Mouse (Mus musculus) ES-E14 (cell line): ENCODE results near the gene 9530053A07Rik. TPM values are rescaled to one million over a fixed set of nuclear protein-coding genes. Genes with fewer than 3 reads are reported as not detected.

Experiments used
- DNase-seq: peaks from one replicate; pipeline ENCODE4 v3.0.0-alpha.2; 2013; ENCODE audit warnings: low read depth, low spot score
- H3K27ac ChIP-seq: 2 replicates; pipeline ENCODE4 v1.5.1; 2012; ENCODE audit warnings: low read depth, mild to moderate bottlenecking, low read length, moderate library complexity, mixed read lengths; ENCODE audit not compliant: poor library complexity, insufficient read depth, severe bottlenecking
- H3K36me3 ChIP-seq: 2 replicates; pipeline ENCODE4 v1.6.1; 2012; ENCODE audit warnings: mild to moderate bottlenecking, low read length, moderate library complexity, mixed read lengths; ENCODE audit not compliant: control insufficient read depth, poor library complexity, insufficient read depth, severe bottlenecking
- H3K4me1 ChIP-seq, 2 experiments: fragments of 150-350 bp in 1 of 2; sonication (generic) in 1 of 2; 2 replicates each; pipeline ENCODE4 v1.6.1; 2012; ENCODE audit warnings: low read length in 2 of 2, mild to moderate bottlenecking in 1 of 2, mixed read lengths in 1 of 2; ENCODE audit not compliant: control insufficient read depth in 2 of 2, insufficient read depth in 2 of 2, poor library complexity in 1 of 2
- H3K4me3 ChIP-seq, 2 experiments: fragments of 150-350 bp in 1 of 2; sonication (generic) in 1 of 2; 2 replicates each; pipeline ENCODE4 v1.5.1; 2012; ENCODE audit warnings: low read length in 2 of 2, low read depth in 1 of 2, mild to moderate bottlenecking in 1 of 2, mixed read lengths in 1 of 2; ENCODE audit not compliant: insufficient read depth in 1 of 2, poor library complexity in 1 of 2, severe bottlenecking in 1 of 2
- H3K9ac ChIP-seq: 2 replicates; pipeline ENCODE4 v1.6.1; 2012; ENCODE audit warnings: low read depth, mild to moderate bottlenecking, low read length, mixed read lengths; ENCODE audit not compliant: poor library complexity, insufficient read depth, severe bottlenecking
- H3K9me3 ChIP-seq: fragments of 150-350 bp; sonication (generic); 2 replicates; pipeline ENCODE4 v1.6.1; 2012; ENCODE audit warnings: low read depth, mild to moderate bottlenecking, low read length; ENCODE audit not compliant: control insufficient read depth, insufficient read depth
- CHD2 ChIP-seq: IDR thresholded peaks from 2 replicates; pipeline ENCODE4 v1.6.1; 2014; ENCODE audit warnings: mild to moderate bottlenecking, low read depth, low read length, inconsistent platforms
- HCFC1 ChIP-seq: IDR thresholded peaks from 2 replicates; pipeline ENCODE4 v1.6.1; 2012; ENCODE audit warnings: low read length, inconsistent platforms, borderline replicate concordance; ENCODE audit not compliant: insufficient read depth
- MAFK ChIP-seq: IDR thresholded peaks from 2 replicates; pipeline ENCODE4 v1.6.1; 2014; ENCODE audit warnings: mild to moderate bottlenecking, low read depth, low read length, inconsistent platforms; ENCODE audit not compliant: insufficient read depth
- ZC3H11A ChIP-seq: IDR thresholded peaks from 2 replicates; pipeline ENCODE4 v1.6.1; 2012; ENCODE audit warnings: low read depth, mild to moderate bottlenecking, inconsistent platforms, low read length, borderline replicate concordance
- ZNF384 ChIP-seq: IDR thresholded peaks from 2 replicates; pipeline ENCODE4 v1.6.1; 2012; ENCODE audit warnings: low read depth, low read length, inconsistent platforms
- in situ Hi-C, 2 experiments: fragments of 600-800 bp; cut with MboI; formaldehyde crosslinking; loops; one replicate each; pipeline ENCODE4 v1.15.1; 2025; ENCODE audit warnings: low sequenced_read_pairs in 2 of 2, inconsistent platforms in 1 of 2; ENCODE audit not compliant: unreplicated experiment in 2 of 2
- total RNA-seq: library from RNA; depleted of rRNA; stranded (reverse); fragments of 300-350 nt; gene quantifications from 2 replicates; pipeline ENCODE4 v1.2.3, GENCODE M21; 2012

9530053A07Rik gene
- total RNA-seq, 1 experiment: 0.85 TPM

- Histone ChIP-seq H3K27ac (no peak overlapping the region), H3K9me3 (no peaks in the 10 kb centered on the region), H3K4me1 (no peaks in the 10 kb centered on the region; a peak in 1 of 4 replicates), H3K36me3 (no peaks in the 10 kb centered on the region), H3K4me3 (no peak overlapping the region), H3K9ac (no peak overlapping the region)
- TF ChIP-seq CHD2 (no peak), MAFK (no peak), ZNF384 (no peak), HCFC1 (no peak), ZC3H11A (no peak)
- in situ Hi-C loops: loop anchor here in 1 of 2 experiments (10.0 kb wide), 1 partner anchor 59 kb away; the partner anchor contains the start of gene Eid2
- DNase-seq: no peak
Observed at GRCm38 (mm10) chr7:28206044-28206600, 76.9 kb downstream of the 9530053A07Rik start.

- in situ Hi-C loops: loop anchor here in 1 of 2 experiments (10.0 kb wide), 1 partner anchor 56 kb away; the partner anchor contains the start of gene Eid2
- peak overlapping the region; percentile 74 for H3K9ac ChIP-seq
- DNase-seq: no peak
- H3K9me3 ChIP-seq: no peaks in the 10 kb centered on the region
- TF ChIP-seq HCFC1 (no peak), CHD2 (no peak), MAFK (no peak), ZNF384 (no peak), ZC3H11A (no peak)
- peaks cover 0 to 3% of the 10 kb centered on the region in 2 experiments; a peak in 1 of 4 replicates for H3K4me1 ChIP-seq
- H3K27ac ChIP-seq: no peak overlapping the region
- H3K36me3 ChIP-seq: no peaks in the 10 kb centered on the region
- peak overlapping the region; percentile 58 to 61 for H3K4me3 ChIP-seq
Observed at GRCm38 (mm10) chr7:28208396-28208987, 79.2 kb downstream of the 9530053A07Rik start.

GRCm38 (mm10) chr7:28208988-28209508 is 79.8 kb downstream of the 9530053A07Rik start:
- in situ Hi-C loops: loop anchor here in 1 of 2 experiments (10.0 kb wide), 1 partner anchor 56 kb away; the partner anchor contains the start of gene Eid2
- Histone ChIP-seq H3K27ac (peak overlapping the region; percentile 36; the same call in 1 of the 2 replicates), H3K9ac (peak overlapping the region; percentile 74), H3K36me3 (no peaks in the 10 kb centered on the region), H3K9me3 (no peaks in the 10 kb centered on the region), H3K4me3 (peak overlapping the region; percentile 58 to 61), H3K4me1 (peaks cover 0 to 3% of the 10 kb centered on the region in 2 experiments; a peak in 1 of 4 replicates)
- TF ChIP-seq ZNF384: no peak
- no peak for TF ChIP-seq MAFK
- TF ChIP-seq CHD2: no peak
- no peak for TF ChIP-seq HCFC1
- TF ChIP-seq ZC3H11A: no peak
- peak; percentile 80 for DNase-seq

- TF ChIP-seq ZNF384 (no peak), CHD2 (no peak), HCFC1 (no peak), ZC3H11A (no peak), MAFK (no peak)
- H3K4me3 ChIP-seq: no peak overlapping the region
- H3K4me1 ChIP-seq: peaks cover 0 to 3% of the 10 kb centered on the region in 2 experiments; a peak in 2 of 4 replicates
- H3K9ac ChIP-seq: no peak overlapping the region
- H3K27ac ChIP-seq: no peak overlapping the region
- in situ Hi-C loops: no loop called here
- H3K36me3 ChIP-seq: no peaks in the 10 kb centered on the region
- DNase-seq: no peak
- no peaks in the 10 kb centered on the region for H3K9me3 ChIP-seq
Observed at GRCm38 (mm10) chr7:28210731-28211130, 81.5 kb downstream of the 9530053A07Rik start.
